Mouse (Mus musculus): ENCODE results near the gene Ubqln5. TPM values are rescaled to one million over a fixed set of nuclear protein-coding genes. Genes with fewer than 3 reads are reported as not detected.

Ubqln5 gene
- total and polyA plus RNA-seq, 3 experiments = 0.06 TPM; not detected in 2

- no peak for DNase-seq
- H3K9ac ChIP-seq (ENCODE audit: low read depth, low read length) = no peak within 1 kb of the TSS
- no peak within 1 kb of the TSS for H3K4me3 ChIP-seq
- intact Hi-C loops (cut with DNase I) = no loop called here
- H3K79me2 ChIP-seq (replicated peaks; ENCODE audit: control insufficient read depth, insufficient read depth, low read length) = no peaks in the 10 kb centered on the region
- TF ChIP-seq CTCF (IDR thresholded peaks at IDR 0.05) (no peak), EP300 (IDR thresholded peaks at IDR 0.05; ENCODE audit: insufficient read depth, low read depth, low read length) (no peak), POLR2A (IDR thresholded peaks at IDR 0.05; ENCODE audit: insufficient read depth, low read depth, low read length) (no peak)
- WGBS = 86% methylated on average over 2 of the region's 2 CpGs
- H3K27ac ChIP-seq = no peak within 1 kb of the TSS
- H3K27me3 ChIP-seq (ENCODE audit: control insufficient read depth, insufficient read depth, low read length) = no peaks in the 10 kb centered on the region
- H3K36me3 ChIP-seq (ENCODE audit: control insufficient read depth, insufficient read depth, low read length) = no peaks in the 10 kb centered on the region
- H3K4me1 ChIP-seq (ENCODE audit: control insufficient read depth, insufficient read depth, low read length) = no peaks in the 10 kb centered on the region
Observed at GRCm38 (mm10) chr7:104150456-104150855, 20.8 kb upstream of the Ubqln5 start, which contains the start of gene Ubqlnl. Gene Ubqlnl (minus strand): TSS chr7:104150556.

GRCm38 (mm10) chr7:104143179-104143578, 13.6 kb upstream of the Ubqln5 start, which contains the start of gene Ubqln3:
Gene Ubqln3 (minus strand): TSS chr7:104143279.
- no peak for DNase-seq
- intact Hi-C loops (cut with DNase I) = no loop called here
- no peaks in the 10 kb centered on the region for H3K4me1 ChIP-seq (ENCODE audit: control insufficient read depth, insufficient read depth, low read length)
- no peak within 1 kb of the TSS for H3K4me3 ChIP-seq
- WGBS = 62% methylated on average over 3 of the region's 3 CpGs
- TF ChIP-seq CTCF (IDR thresholded peaks at IDR 0.05) (no peak), EP300 (IDR thresholded peaks at IDR 0.05; ENCODE audit: insufficient read depth, low read depth, low read length) (no peak)
- no peaks in the 10 kb centered on the region for H3K27me3 ChIP-seq (ENCODE audit: control insufficient read depth, insufficient read depth, low read length)
- H3K27ac ChIP-seq = no peak within 1 kb of the TSS
- H3K36me3 ChIP-seq (ENCODE audit: control insufficient read depth, insufficient read depth, low read length) = no peaks in the 10 kb centered on the region
- H3K79me2 ChIP-seq (replicated peaks; ENCODE audit: control insufficient read depth, insufficient read depth, low read length) = no peaks in the 10 kb centered on the region
- H3K9ac ChIP-seq (ENCODE audit: low read depth, low read length) = no peak within 1 kb of the TSS

- Histone ChIP-seq H3K4me3 (no peak within 1 kb of the TSS), H3K4me1 (ENCODE audit: control insufficient read depth, insufficient read depth, low read length) (no peaks in the 10 kb centered on the region), H3K9ac (ENCODE audit: low read depth, low read length) (no peak within 1 kb of the TSS), H3K27ac (no peak within 1 kb of the TSS), H3K79me2 (replicated peaks; ENCODE audit: control insufficient read depth, insufficient read depth, low read length) (no peaks in the 10 kb centered on the region), H3K36me3 (ENCODE audit: control insufficient read depth, insufficient read depth, low read length) (no peaks in the 10 kb centered on the region), H3K27me3 (ENCODE audit: control insufficient read depth, insufficient read depth, low read length) (no peaks in the 10 kb centered on the region)
- TF ChIP-seq CTCF (IDR thresholded peaks at IDR 0.05) (no peak), EP300 (IDR thresholded peaks at IDR 0.05; ENCODE audit: insufficient read depth, low read depth, low read length) (no peak), POLR2A (IDR thresholded peaks at IDR 0.05; ENCODE audit: insufficient read depth, low read depth, low read length) (no peak)
- no peak for DNase-seq
- 80% methylated on average over 5 of the region's 5 CpGs for WGBS
- intact Hi-C loops (cut with DNase I) = no loop called here
Observed at GRCm38 (mm10) chr7:104137305-104137704, 7.7 kb upstream of the Ubqln5 start, which contains the start of gene Olfr643. Gene Olfr643 (minus strand): TSS chr7:104137405.

- Histone ChIP-seq H3K9ac (ENCODE audit: low read depth, low read length) (no peak within 1 kb of the TSS), H3K4me1 (ENCODE audit: control insufficient read depth, insufficient read depth, low read length) (no peaks in the 10 kb centered on the region), H3K27me3 (ENCODE audit: control insufficient read depth, insufficient read depth, low read length) (no peaks in the 10 kb centered on the region), H3K79me2 (replicated peaks; ENCODE audit: control insufficient read depth, insufficient read depth, low read length) (no peaks in the 10 kb centered on the region), H3K36me3 (ENCODE audit: control insufficient read depth, insufficient read depth, low read length) (no peaks in the 10 kb centered on the region), H3K27ac (no peak within 1 kb of the TSS), H3K4me3 (no peak within 1 kb of the TSS)
- DNase-seq = no peak
- no peak for TF ChIP-seq EP300 (IDR thresholded peaks at IDR 0.05; ENCODE audit: insufficient read depth, low read depth, low read length)
- no peak for TF ChIP-seq POLR2A (IDR thresholded peaks at IDR 0.05; ENCODE audit: insufficient read depth, low read depth, low read length)
- TF ChIP-seq CTCF (IDR thresholded peaks at IDR 0.05) = no peak
- intact Hi-C loops (cut with DNase I) = no loop called here
Observed at GRCm38 (mm10) chr7:104104757-104104972, 25.0 kb downstream of the Ubqln5 start, which contains the start of gene Olfr646. Gene Olfr646 (plus strand): TSS chr7:104104873.

GRCm38 (mm10) chr7:104103913-104104756, 25.5 kb downstream of the Ubqln5 start:
- Histone ChIP-seq H3K9ac (ENCODE audit: low read depth, low read length) (no peak overlapping the region), H3K36me3 (ENCODE audit: control insufficient read depth, insufficient read depth, low read length) (no peaks in the 10 kb centered on the region), H3K4me1 (ENCODE audit: control insufficient read depth, insufficient read depth, low read length) (no peaks in the 10 kb centered on the region), H3K79me2 (replicated peaks; ENCODE audit: control insufficient read depth, insufficient read depth, low read length) (no peaks in the 10 kb centered on the region), H3K27ac (no peak overlapping the region), H3K4me3 (no peak overlapping the region), H3K27me3 (ENCODE audit: control insufficient read depth, insufficient read depth, low read length) (no peaks in the 10 kb centered on the region)
- intact Hi-C loops (cut with DNase I) = no loop called here
- 59% methylated on average over 4 of the region's 4 CpGs for WGBS
- no peak for TF ChIP-seq POLR2A (IDR thresholded peaks at IDR 0.05; ENCODE audit: insufficient read depth, low read depth, low read length)
- no peak for TF ChIP-seq EP300 (IDR thresholded peaks at IDR 0.05; ENCODE audit: insufficient read depth, low read depth, low read length)
- no peak for TF ChIP-seq CTCF (IDR thresholded peaks at IDR 0.05)
- DNase-seq = no peak

- Histone ChIP-seq H3K79me2 (replicated peaks; ENCODE audit: control insufficient read depth, insufficient read depth, low read length) (no peaks in the 10 kb centered on the region), H3K4me3 (no peak within 1 kb of the TSS), H3K27me3 (ENCODE audit: control insufficient read depth, insufficient read depth, low read length) (no peaks in the 10 kb centered on the region), H3K36me3 (ENCODE audit: control insufficient read depth, insufficient read depth, low read length) (no peaks in the 10 kb centered on the region), H3K9ac (ENCODE audit: low read depth, low read length) (no peak within 1 kb of the TSS), H3K4me1 (ENCODE audit: control insufficient read depth, insufficient read depth, low read length) (no peaks in the 10 kb centered on the region), H3K27ac (no peak within 1 kb of the TSS)
- no peak for DNase-seq
- TF ChIP-seq EP300 (IDR thresholded peaks at IDR 0.05; ENCODE audit: insufficient read depth, low read depth, low read length) (no peak), CTCF (IDR thresholded peaks at IDR 0.05) (no peak), POLR2A (IDR thresholded peaks at IDR 0.05; ENCODE audit: insufficient read depth, low read depth, low read length) (no peak)
- WGBS = 65% methylated on average over 1 of the region's 1 CpGs
- intact Hi-C loops (cut with DNase I) = no loop called here
Observed at GRCm38 (mm10) chr7:104085365-104085764, 44.3 kb downstream of the Ubqln5 start, which contains the start of gene Olfr645. Gene Olfr645 (minus strand): TSS chr7:104085465.

Other genes with a start within 250 kb of the Ubqln5 start
- gene Olfr66, start 243.6 kb downstream of the Ubqln5 start, total RNA-seq (2021) = not detected
- gene Olfr66, start 243.6 kb downstream of the Ubqln5 start, polyA plus RNA-seq (2012; rRNA removed) = not detected in 2 replicates
- not detected for gene Olfr64, start 235.3 kb downstream of the Ubqln5 start, total RNA-seq (2021)
- not detected in 2 replicates for gene Olfr64, start 235.3 kb downstream of the Ubqln5 start, polyA plus RNA-seq (2012; rRNA removed)
- not detected for gene Olfr65, start 226.3 kb downstream of the Ubqln5 start, total RNA-seq (2021)
- gene Olfr65, start 226.3 kb downstream of the Ubqln5 start, polyA plus RNA-seq (2012; rRNA removed) = not detected in 2 replicates
- not detected for gene Olfr631, start 201.0 kb downstream of the Ubqln5 start, total RNA-seq (2021)
- not detected in 2 replicates for gene Olfr631, start 201.0 kb downstream of the Ubqln5 start, polyA plus RNA-seq (2012; rRNA removed)
- not detected for gene Olfr632, start 195.5 kb downstream of the Ubqln5 start, total RNA-seq (2021)
- gene Olfr632, start 195.5 kb downstream of the Ubqln5 start, polyA plus RNA-seq (2012; rRNA removed) = not detected in 2 replicates
- gene Olfr633, start 185.4 kb downstream of the Ubqln5 start, total RNA-seq (2021) = not detected
- not detected in 2 replicates for gene Olfr633, start 185.4 kb downstream of the Ubqln5 start, polyA plus RNA-seq (2012; rRNA removed)
- not detected for gene Olfr635, start 158.7 kb downstream of the Ubqln5 start, total RNA-seq (2021)
- gene Olfr635, start 158.7 kb downstream of the Ubqln5 start, polyA plus RNA-seq (2012; rRNA removed) = not detected in 2 replicates
- gene Olfr638, start 131.1 kb downstream of the Ubqln5 start, total RNA-seq (2021) = not detected
- gene Olfr638, start 131.1 kb downstream of the Ubqln5 start, polyA plus RNA-seq (2012; rRNA removed) = not detected in 2 replicates
- gene Olfr639, start 112.5 kb downstream of the Ubqln5 start, total RNA-seq (2021) = under 1 TPM in 1 of 2 experiments, not detected in 1; 0.02 TPM
- not detected in 2 replicates for gene Olfr639, start 112.5 kb downstream of the Ubqln5 start, polyA plus RNA-seq (2012; rRNA removed)
- gene Olfr640, start 104.3 kb downstream of the Ubqln5 start, total RNA-seq (2021) = not detected
- not detected in 2 replicates for gene Olfr640, start 104.3 kb downstream of the Ubqln5 start, polyA plus RNA-seq (2012; rRNA removed)
- not detected for gene Olfr641, start 94.4 kb downstream of the Ubqln5 start, total RNA-seq (2021)
- not detected in 2 replicates for gene Olfr641, start 94.4 kb downstream of the Ubqln5 start, polyA plus RNA-seq (2012; rRNA removed)
- gene Olfr642, start 77.2 kb downstream of the Ubqln5 start, total RNA-seq (2021) = not detected
- not detected in 2 replicates for gene Olfr642, start 77.2 kb downstream of the Ubqln5 start, polyA plus RNA-seq (2012; rRNA removed)
- gene 4930516K23Rik, start 68.4 kb downstream of the Ubqln5 start, total RNA-seq (2021) = not detected
- not detected in 2 replicates for gene 4930516K23Rik, start 68.4 kb downstream of the Ubqln5 start, polyA plus RNA-seq (2012; rRNA removed)
- gene Olfr644, start 58.0 kb downstream of the Ubqln5 start, total RNA-seq (2021) = not detected
- gene Olfr644, start 58.0 kb downstream of the Ubqln5 start, polyA plus RNA-seq (2012; rRNA removed) = not detected in 2 replicates
- not detected for gene Olfr645, start 44.4 kb downstream of the Ubqln5 start, total RNA-seq (2021)
- gene Olfr645, start 44.4 kb downstream of the Ubqln5 start, polyA plus RNA-seq (2012; rRNA removed) = not detected in 2 replicates
- under 1 TPM in 1 of 2 experiments, not detected in 1; 0.08 TPM for gene Olfr646, start 25.0 kb downstream of the Ubqln5 start, total RNA-seq (2021)
- not detected in 2 replicates for gene Olfr646, start 25.0 kb downstream of the Ubqln5 start, polyA plus RNA-seq (2012; rRNA removed)
- gene Olfr643, start 7.6 kb upstream of the Ubqln5 start, total RNA-seq (2021) = not detected
- not detected in 2 replicates for gene Olfr643, start 7.6 kb upstream of the Ubqln5 start, polyA plus RNA-seq (2012; rRNA removed)
- gene Ubqln3, start 13.5 kb upstream of the Ubqln5 start, total RNA-seq (2021) = not detected
- gene Ubqln3, start 13.5 kb upstream of the Ubqln5 start, polyA plus RNA-seq (2012; rRNA removed) = 0.18 TPM in 2 replicates
- gene Ubqlnl, start 20.7 kb upstream of the Ubqln5 start, total RNA-seq (2021) = not detected
- 0.06 and 0.14 TPM in 2 replicates for gene Ubqlnl, start 20.7 kb upstream of the Ubqln5 start, polyA plus RNA-seq (2012; rRNA removed)
- gene Olfm5, start 35.0 kb upstream of the Ubqln5 start, total RNA-seq (2021) = not detected
- not detected in 2 replicates for gene Olfm5, start 35.0 kb upstream of the Ubqln5 start, polyA plus RNA-seq (2012; rRNA removed)
- gene Olfr648, start 53.6 kb upstream of the Ubqln5 start, total RNA-seq (2021) = not detected
- gene Olfr648, start 53.6 kb upstream of the Ubqln5 start, polyA plus RNA-seq (2012; rRNA removed) = not detected in 2 replicates
- not detected for gene Olfr649, start 66.2 kb upstream of the Ubqln5 start, total RNA-seq (2021)
- gene Olfr649, start 66.2 kb upstream of the Ubqln5 start, polyA plus RNA-seq (2012; rRNA removed) = not detected in 2 replicates
- gene Trim6, start 89.0 kb upstream of the Ubqln5 start, total RNA-seq (2021) = under 1 TPM; 0.10 to 0.34 TPM
- gene Trim6, start 89.0 kb upstream of the Ubqln5 start, polyA plus RNA-seq (2012; rRNA removed) = 0.33 and 1.3 TPM in 2 replicates
- gene Trim34a, start 114.6 kb upstream of the Ubqln5 start, total RNA-seq (2021) = 1 to 10 TPM; 3.9 to 4.0 TPM
- gene Trim34a, start 114.6 kb upstream of the Ubqln5 start, polyA plus RNA-seq (2012; rRNA removed) = 2.9 and 5.4 TPM in 2 replicates
- 1 to 10 TPM; 2.1 TPM for gene Trim5, start 158.3 kb upstream of the Ubqln5 start, total RNA-seq (2021)
- gene Trim5, start 158.3 kb upstream of the Ubqln5 start, polyA plus RNA-seq (2012; rRNA removed) = 0.41 and 0.50 TPM in 2 replicates
- 1 to 10 TPM; 5.8 to 6.3 TPM for gene Trim12a, start 185.6 kb upstream of the Ubqln5 start, total RNA-seq (2021)
- gene Trim12a, start 185.6 kb upstream of the Ubqln5 start, polyA plus RNA-seq (2012; rRNA removed) = 2.9 and 4.0 TPM in 2 replicates
- under 1 TPM in 1 of 2 experiments, not detected in 1; 0.39 TPM for gene Trim34b, start 199.6 kb upstream of the Ubqln5 start, total RNA-seq (2021)
- 2.2 and 3.5 TPM in 2 replicates for gene Trim34b, start 199.6 kb upstream of the Ubqln5 start, polyA plus RNA-seq (2012; rRNA removed)
- 1 to 10 TPM; 4.1 to 5.5 TPM for gene Trim12c, start 223.5 kb upstream of the Ubqln5 start, total RNA-seq (2021)
- gene Trim12c, start 223.5 kb upstream of the Ubqln5 start, polyA plus RNA-seq (2012; rRNA removed) = 2.6 and 4.2 TPM in 2 replicates
- under 1 TPM; 0.14 to 0.23 TPM for gene Trim30b, start 240.1 kb upstream of the Ubqln5 start, total RNA-seq (2021)
- 0.21 and 0.23 TPM in 2 replicates for gene Trim30b, start 240.1 kb upstream of the Ubqln5 start, polyA plus RNA-seq (2012; rRNA removed)

Measured in heart, adult 2 months (tissue).